Mouse (Mus musculus): ENCODE data around the gene Dctd. TPM values are rescaled to one million over a fixed set of nuclear protein-coding genes. Genes with fewer than 3 reads are reported as not detected.

Gene Dctd
- total RNA-seq (2023), result 4.8 TPM

DNA sequence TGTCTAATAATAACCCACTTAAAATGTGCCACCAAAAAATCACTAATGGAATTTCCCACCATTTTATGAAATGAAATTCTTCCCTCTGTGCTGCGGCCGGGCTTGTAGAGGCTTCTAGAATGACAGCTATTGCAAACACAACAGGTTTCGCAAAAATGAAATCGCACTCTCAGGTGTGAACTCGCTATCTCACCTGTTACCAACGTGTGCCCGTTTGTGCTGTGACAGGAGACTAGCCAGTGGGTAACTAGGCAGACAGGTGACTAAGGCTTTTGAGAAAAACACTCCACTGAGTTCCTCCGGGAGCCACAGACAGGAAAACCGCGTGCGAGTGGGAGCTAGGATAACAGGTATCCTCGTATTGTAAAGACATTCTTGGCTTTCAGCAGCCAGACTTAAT, at the start of gene Dctd:
TSS of gene Dctd (plus strand) at position 301 of the 400 bp plus-strand sequence.

Other genes with a start within 250 kb of the Dctd start
- 0.64 TPM for gene Wwc2, start 108.2 kb upstream of the Dctd start, total RNA-seq (2023)

All from CD8-positive naive resting alpha-beta T cell, adult 57 days (primary cell).